Mouse (Mus musculus): Measurements from ENCODE around the gene Lipc.

Gene Lipc

GRCm38 (mm10) chr9:70952126-70952525 lies at the start of gene Lipc:
Gene Lipc, minus strand, starts transcription at chr9:70952226.
- no peak for DNase-seq (ENCODE audit: low spot score in 2 of 2)

GRCm38 (mm10) chr9:70999161-70999560 lies 47.1 kb upstream of the Lipc start:
- DNase-seq (ENCODE audit: low spot score in 2 of 2): no peak

DNA sequence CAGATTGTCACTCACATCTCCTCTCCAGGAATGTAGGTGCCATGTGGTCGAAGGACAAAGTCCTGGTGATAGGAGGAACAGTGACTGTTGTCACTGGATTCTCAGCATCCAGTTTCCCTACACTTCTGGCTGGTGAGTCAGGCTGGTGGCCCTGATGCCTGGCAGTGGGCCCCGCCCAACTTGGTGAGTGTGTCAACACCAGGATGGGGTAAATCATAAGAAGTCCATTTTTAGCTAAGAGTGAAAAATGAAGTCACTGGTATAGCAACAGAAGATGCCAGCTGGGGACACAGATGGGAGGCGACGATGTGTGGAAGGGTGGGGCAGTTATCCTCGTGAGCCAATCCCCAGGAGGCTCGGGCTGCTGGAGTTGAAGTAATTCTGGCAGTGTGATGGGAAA lies 46.7 kb upstream of the Lipc start:
- DNase-seq (ENCODE audit: low spot score in 2 of 2): peak in 1 of 2 experiments; percentile 25

DNA sequence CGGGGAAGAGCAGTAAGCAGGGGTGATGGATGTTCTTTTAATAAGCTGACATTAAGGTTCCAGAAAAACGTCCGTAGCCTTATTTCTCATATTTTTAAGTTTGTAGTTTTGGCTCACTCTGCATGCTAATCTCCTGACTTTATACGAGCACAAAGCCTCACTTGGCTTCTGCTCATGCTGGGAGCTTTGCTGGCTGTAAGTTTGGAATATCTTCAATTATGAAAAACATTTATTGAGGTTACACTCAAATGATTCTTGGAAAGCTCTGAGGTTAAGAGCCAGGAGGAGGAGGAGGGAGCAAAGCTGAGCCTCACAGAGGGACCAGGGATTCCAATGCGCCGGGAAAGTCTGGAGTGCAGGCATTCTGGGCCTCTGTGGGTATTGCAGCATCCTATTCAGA lies 41.3 kb upstream of the Lipc start:
- no peak for DNase-seq (ENCODE audit: low spot score in 2 of 2)

- no peak for DNase-seq (ENCODE audit: low spot score in 2 of 2)
These were observed 39.4 kb upstream of the Lipc start for GRCm38 (mm10) chr9:70991401-70991800.

- DNase-seq (ENCODE audit: low spot score in 2 of 2): peak in 1 of 2 experiments; percentile 24
These were observed 35.2 kb upstream of the Lipc start for GRCm38 (mm10) chr9:70987210-70987609.

- no peak for DNase-seq (ENCODE audit: low spot score in 2 of 2)
These were observed 31.0 kb upstream of the Lipc start for GRCm38 (mm10) chr9:70982991-70983480.

- no peak for DNase-seq (ENCODE audit: low spot score in 2 of 2)
These were observed 29.7 kb upstream of the Lipc start for GRCm38 (mm10) chr9:70981721-70982120.

- DNase-seq (ENCODE audit: low spot score in 2 of 2): no peak
These were observed 27.6 kb upstream of the Lipc start for GRCm38 (mm10) chr9:70979641-70980040.

DNA sequence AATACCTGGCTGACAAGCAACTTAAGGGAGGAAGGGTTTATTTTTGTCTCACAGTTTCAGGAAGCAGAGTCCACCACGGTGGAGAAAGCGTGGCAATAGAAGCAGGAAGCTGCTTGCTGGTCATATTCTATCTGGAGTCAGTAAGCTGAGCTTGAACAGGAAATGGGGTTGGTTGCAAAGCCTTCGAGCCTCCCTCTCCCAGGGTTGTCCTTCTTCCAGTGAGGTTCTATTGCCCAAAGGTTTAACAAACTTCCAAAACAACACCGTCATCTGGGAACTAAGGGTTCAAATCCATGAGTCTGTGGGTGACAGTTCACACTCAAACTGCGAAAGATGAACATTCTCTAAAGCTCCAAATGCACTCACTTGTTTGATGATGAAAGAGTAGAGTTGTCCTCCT lies 27.1 kb upstream of the Lipc start:
- no peak for DNase-seq (ENCODE audit: low spot score in 2 of 2)

DNA sequence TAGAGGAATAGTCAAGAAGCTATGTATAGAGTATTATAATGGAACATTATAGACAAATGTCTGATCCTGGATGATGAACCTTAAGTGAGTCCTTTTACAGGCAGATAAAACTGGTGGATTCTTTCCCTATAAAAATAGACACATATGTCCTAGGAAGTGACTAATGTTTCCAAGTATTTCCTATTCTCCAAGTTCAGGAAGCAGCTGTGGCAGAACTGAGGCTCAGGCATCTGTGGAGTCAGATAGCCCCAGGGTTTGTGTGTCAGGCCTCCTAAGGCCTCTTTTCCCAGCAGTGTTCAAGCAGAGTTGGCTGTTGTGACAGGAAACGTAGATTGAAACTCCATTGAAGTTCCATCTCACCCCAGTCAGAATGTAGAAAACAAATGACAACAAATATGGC lies 25.4 kb upstream of the Lipc start:
- no peak for DNase-seq (ENCODE audit: low spot score in 2 of 2)

DNA sequence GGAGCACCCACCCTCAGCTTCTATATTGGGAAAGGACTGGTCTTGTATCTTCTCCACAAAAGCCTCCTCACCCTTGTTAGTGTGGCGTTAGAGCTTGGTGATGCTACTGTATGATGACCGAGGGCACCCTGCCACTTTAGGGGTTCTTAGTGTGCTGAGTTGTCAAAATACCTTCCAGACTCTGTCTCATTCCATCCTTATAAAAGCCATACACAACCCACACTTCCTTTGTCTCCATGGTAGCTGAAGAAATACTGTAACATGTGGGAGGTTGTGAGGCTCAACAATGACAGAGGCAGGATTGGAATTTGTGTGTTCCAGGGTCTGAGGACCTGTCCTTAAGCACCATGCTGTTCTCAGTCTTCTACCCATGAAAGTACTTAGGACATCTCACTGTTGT lies 23.9 kb upstream of the Lipc start:
- no peak for DNase-seq (ENCODE audit: low spot score in 2 of 2)

DNA sequence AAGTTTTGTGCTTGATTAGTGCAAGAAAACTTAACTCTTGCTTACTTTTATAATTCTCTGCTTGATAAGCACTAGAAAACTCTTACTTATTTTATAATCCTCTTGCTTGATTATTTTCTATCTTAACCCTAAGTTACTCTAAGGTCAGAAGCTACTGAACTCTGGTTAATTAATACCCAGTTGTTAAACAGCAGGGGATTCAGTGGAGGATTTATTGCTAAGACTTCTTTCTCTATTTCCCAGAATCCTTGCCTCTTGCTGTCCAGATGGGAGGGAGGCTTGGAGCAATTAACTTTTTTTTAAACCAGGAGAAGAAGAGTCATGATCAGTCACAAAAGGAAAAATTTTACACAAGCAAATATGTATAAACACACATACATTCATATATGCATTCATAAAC lies 21.3 kb upstream of the Lipc start:
- no peak for DNase-seq (ENCODE audit: low spot score in 2 of 2)

- no peak for DNase-seq (ENCODE audit: low spot score in 2 of 2)
These were observed 17.2 kb upstream of the Lipc start for GRCm38 (mm10) chr9:70969244-70969643.

- DNase-seq (ENCODE audit: low spot score in 2 of 2): no peak
These were observed 14.3 kb upstream of the Lipc start for GRCm38 (mm10) chr9:70965999-70966994.

- DNase-seq (ENCODE audit: low spot score in 2 of 2): no peak
These were observed 13.4 kb upstream of the Lipc start for GRCm38 (mm10) chr9:70965422-70965821.

GRCm38 (mm10) chr9:70965011-70965410 lies 13.0 kb upstream of the Lipc start:
- DNase-seq (ENCODE audit: low spot score in 2 of 2): no peak

DNA sequence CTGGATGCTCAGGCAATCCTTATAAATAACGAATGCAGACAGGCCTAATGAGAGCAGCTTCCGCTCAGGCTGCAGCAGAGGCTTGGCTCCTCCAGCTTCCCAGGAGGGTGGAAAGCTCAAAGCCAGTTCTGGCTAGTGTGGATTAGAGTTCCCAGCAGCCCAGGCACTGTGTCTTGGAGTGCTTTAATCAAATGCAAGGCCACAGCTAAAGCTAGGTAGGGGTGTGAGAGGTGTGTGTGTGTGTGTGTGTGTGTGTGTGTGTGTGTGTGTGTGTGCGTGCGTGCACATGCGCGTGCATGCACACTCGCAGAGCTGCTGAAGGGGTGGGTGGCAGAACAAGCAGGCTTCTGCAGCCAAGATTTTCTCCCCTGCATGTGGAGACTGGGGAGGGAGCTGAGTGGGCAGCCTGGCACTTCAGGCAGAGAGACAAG lies 11.4 kb upstream of the Lipc start:
- no peak for DNase-seq (ENCODE audit: low spot score in 2 of 2)

GRCm38 (mm10) chr9:70962781-70963455 lies 10.9 kb upstream of the Lipc start:
- DNase-seq (ENCODE audit: low spot score in 2 of 2): no peak

- DNase-seq (ENCODE audit: low spot score in 2 of 2): no peak
These were observed 8.3 kb upstream of the Lipc start for GRCm38 (mm10) chr9:70960301-70960700.

- no peak for DNase-seq (ENCODE audit: low spot score in 2 of 2)
These were observed 7.8 kb upstream of the Lipc start for GRCm38 (mm10) chr9:70959866-70960265.

DNA sequence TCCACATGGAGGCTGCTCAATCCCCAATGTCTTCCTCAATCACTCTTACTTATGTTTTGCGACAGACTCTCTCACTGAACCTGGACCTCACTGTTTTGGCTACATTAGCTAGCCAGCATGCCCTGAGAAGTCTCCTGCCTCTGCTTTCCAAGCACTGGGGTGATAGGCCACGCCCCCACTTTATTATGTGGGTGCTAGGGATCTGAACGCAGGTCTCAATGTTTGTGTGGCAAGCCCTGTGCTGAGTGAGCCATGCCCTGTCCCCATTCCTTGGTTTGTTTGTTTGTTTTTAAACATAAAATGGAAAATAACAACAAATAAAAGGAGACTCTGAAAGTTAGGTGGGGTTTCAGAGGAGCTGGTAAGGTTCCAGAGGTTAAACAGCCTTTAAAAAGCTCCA lies 7.4 kb upstream of the Lipc start:
- no peak for DNase-seq (ENCODE audit: low spot score in 2 of 2)

- no peak for DNase-seq (ENCODE audit: low spot score in 2 of 2)
These were observed 6.4 kb upstream of the Lipc start for GRCm38 (mm10) chr9:70958381-70958780.

All from spleen, postnatal 10 days (tissue).